Mouse (Mus musculus) 416B (cell line): ENCODE measurements at regions not wholly inside any gene's neighbourhood (a gene's known extent, or its start where the extent isn't known, plus 50 kb on each side); places are given as distances from the start of the nearest gene placed in this dataset.

Experiments used
- DNase-seq: peaks from one replicate; pipeline ENCODE4 v3.0.0; 2011; ENCODE audit warnings: low read depth

GRCm38 (mm10) chr13:110683259-110684041 lies 288.6 kb downstream of the Plk2 start:
- DNase-seq: no peak

GRCm38 (mm10) chr13:110688796-110689195 lies 293.9 kb downstream of the Plk2 start:
- DNase-seq: no peak

GRCm38 (mm10) chr13:110690501-110691255 lies 295.8 kb downstream of the Plk2 start:
- DNase-seq: no peak

GRCm38 (mm10) chr13:110692696-110693095 lies 297.9 kb downstream of the Plk2 start:
- DNase-seq: no peak

- no peak for DNase-seq
Measured at GRCm38 (mm10) chr13:110694876-110695275, 300.0 kb downstream of the Plk2 start.

- DNase-seq: no peak
Measured at GRCm38 (mm10) chr13:110696549-110696948, 301.7 kb downstream of the Plk2 start.

- DNase-seq: no peak
Measured at GRCm38 (mm10) chr13:110704261-110704660, 309.4 kb downstream of the Plk2 start.

GRCm38 (mm10) chr13:110710847-110711246 lies 316.0 kb downstream of the Plk2 start:
- no peak for DNase-seq

- no peak for DNase-seq
Measured at GRCm38 (mm10) chr13:110712527-110712926, 317.7 kb downstream of the Plk2 start.

- no peak for DNase-seq
Measured at GRCm38 (mm10) chr13:110722170-110722569, 327.3 kb downstream of the Plk2 start.

- no peak for DNase-seq
Measured at GRCm38 (mm10) chr13:110722752-110723151, 327.9 kb downstream of the Plk2 start.

GRCm38 (mm10) chr13:110724836-110725235 lies 330.0 kb downstream of the Plk2 start:
- no peak for DNase-seq

GRCm38 (mm10) chr13:110725821-110726220 lies 331.0 kb downstream of the Plk2 start:
- DNase-seq: no peak

GRCm38 (mm10) chr13:110735511-110735910 lies 340.7 kb downstream of the Plk2 start:
- DNase-seq: no peak

- no peak for DNase-seq
Measured at GRCm38 (mm10) chr13:110741576-110742206, 346.8 kb downstream of the Plk2 start.

- peak; percentile 41 for DNase-seq
Measured at GRCm38 (mm10) chr13:110747223-110747868, 352.5 kb downstream of the Plk2 start.

GRCm38 (mm10) chr13:110752746-110753145 lies 357.9 kb downstream of the Plk2 start:
- DNase-seq: no peak

- DNase-seq: no peak
Measured at GRCm38 (mm10) chr13:110754548-110754947, 359.7 kb downstream of the Plk2 start.

GRCm38 (mm10) chr13:110756877-110757276 lies 362.0 kb downstream of the Plk2 start:
- DNase-seq: no peak

- DNase-seq: no peak
Measured at GRCm38 (mm10) chr13:110769210-110769609, 374.4 kb downstream of the Plk2 start.

GRCm38 (mm10) chr13:110775251-110775650 lies 380.4 kb downstream of the Plk2 start:
- no peak for DNase-seq

GRCm38 (mm10) chr13:110784162-110784785 lies 389.4 kb downstream of the Plk2 start:
- DNase-seq: no peak
